Mouse (Mus musculus) heart, adult 2 months (tissue): Measurements from ENCODE around the gene Cdk17. TPM values are rescaled to one million over a fixed set of nuclear protein-coding genes. Genes with fewer than 3 reads are reported as not detected.
A peak's percentile ranks its signal among the peaks of the same experiment; 100 is the strongest.

ENCODE experiments used
- DNase-seq, 2 experiments: peaks; one replicate each; pipeline ENCODE4 v3.0.0; 2021
- H3K27ac ChIP-seq: fragments of 200-600 bp; 2 replicates; pipeline ENCODE4 v1.8.1; 2022
- H3K27me3 ChIP-seq: fragments of 200-500 bp; 2 replicates; pipeline ENCODE4 v1.6.1; 2012; ENCODE audit warnings: mild to moderate bottlenecking, low read length, inconsistent platforms, mixed read lengths; ENCODE audit not compliant: control insufficient read depth, insufficient read depth
- H3K36me3 ChIP-seq: fragments of 200-500 bp; 2 replicates; pipeline ENCODE4 v1.6.1; 2012; ENCODE audit warnings: low read length, inconsistent platforms; ENCODE audit not compliant: control insufficient read depth, insufficient read depth
- H3K4me1 ChIP-seq: fragments of 200-500 bp; 2 replicates; pipeline ENCODE4 v1.6.1; 2011; ENCODE audit warnings: low read length; ENCODE audit not compliant: control insufficient read depth, insufficient read depth
- H3K4me3 ChIP-seq: fragments of 200-600 bp; 2 replicates; pipeline ENCODE4 v1.8.1; 2022
- H3K79me2 ChIP-seq: fragments of 200-500 bp; replicated peaks from 2 replicates; pipeline ENCODE4 v1.6.1; 2012; ENCODE audit warnings: mild to moderate bottlenecking, inconsistent platforms, low read length, moderate library complexity, mixed read lengths; ENCODE audit not compliant: control insufficient read depth, insufficient read depth
- H3K9ac ChIP-seq: fragments of 200-500 bp; 2 replicates; pipeline ENCODE4 v1.6.1; 2012; ENCODE audit warnings: low read depth, mild to moderate bottlenecking, control low read depth, inconsistent platforms, low read length, mixed read lengths
- CTCF ChIP-seq: fragments of 200-600 bp; IDR thresholded peaks from 2 replicates; pipeline ENCODE4 v1.8.1; 2022; ENCODE audit warnings: antibody characterized with exemption, mild to moderate bottlenecking, moderate library complexity
- EP300 ChIP-seq: fragments of 200-500 bp; IDR thresholded peaks from 2 replicates; pipeline ENCODE4 v1.6.1; 2011; ENCODE audit warnings: low read depth, low read length, control low read depth; ENCODE audit not compliant: insufficient read depth
- POLR2A ChIP-seq: fragments of 200-500 bp; IDR thresholded peaks from 2 replicates; pipeline ENCODE4 v1.6.1; 2011; ENCODE audit warnings: mild to moderate bottlenecking, low read depth, low read length, control low read depth; ENCODE audit not compliant: insufficient read depth
- WGBS: fragments of 180-500 bp; shearing (Covaris S2); methylation state at CpG from one replicate; pipeline ENCODE4 v1.1.7; 2018; 5-methylcytosine and 5-hydroxymethylcytosine counted together
- intact Hi-C: fragments of 180-260 bp; cut with DNase I; formaldehyde crosslinking; loops from one replicate; pipeline ENCODE4 v1.15.1; 2025
- polyA plus RNA-seq: library from polyadenylated mRNA; depleted of rRNA; stranded (reverse); fragments of >200 nt; gene quantifications from 2 replicates; pipeline ENCODE4 v1.2.3, GENCODE M21; 2012
- total RNA-seq, 2 experiments: library from RNA; stranded (reverse); gene quantifications; 2 replicates each; pipeline ENCODE4 v1.2.3; 2021

Cdk17 gene
- total and polyA plus RNA-seq, 3 experiments = 14.3 to 18.8 (median 16.6) TPM

GRCm38 (mm10) chr10:93288336-93288735 is 127.7 kb downstream of the Cdk17 start:
- DNase-seq = no peak
- Histone ChIP-seq H3K27me3 (no peaks in the 10 kb centered on the region), H3K27ac (peak overlapping the region; percentile 80), H3K79me2 (no peaks in the 10 kb centered on the region; the same call in 1 of the 2 replicates), H3K4me1 (peaks cover 43% of the 10 kb centered on the region), H3K36me3 (peaks cover 30% of the 10 kb centered on the region), H3K9ac (no peak overlapping the region), H3K4me3 (no peak overlapping the region)
- 20% methylated on average over 4 of the region's 4 CpGs for WGBS
- intact Hi-C loops = loop anchor here (2.0 to 10.0 kb wide), 2 partner anchors 38 to 224 kb away; no protein-coding TSS in a partner anchor
- TF ChIP-seq CTCF (no peak), POLR2A (no peak), EP300 (no peak)

GRCm38 (mm10) chr10:93289404-93289803 is 128.7 kb downstream of the Cdk17 start:
- Histone ChIP-seq H3K4me1 (peaks cover 40% of the 10 kb centered on the region), H3K9ac (no peak overlapping the region), H3K36me3 (peaks cover 26% of the 10 kb centered on the region), H3K27me3 (no peaks in the 10 kb centered on the region), H3K4me3 (no peak overlapping the region), H3K79me2 (no peaks in the 10 kb centered on the region; the same call in 1 of the 2 replicates), H3K27ac (peak overlapping the region; percentile 80)
- 58% methylated on average over 6 of the region's 6 CpGs for WGBS
- no peak for DNase-seq
- intact Hi-C loops = loop anchor here (2.0 to 10.0 kb wide), 2 partner anchors 39 to 225 kb away; no protein-coding TSS in a partner anchor
- TF ChIP-seq POLR2A = no peak
- TF ChIP-seq CTCF = no peak
- TF ChIP-seq EP300 = no peak

GRCm38 (mm10) chr10:93291352-93291751 is 130.7 kb downstream of the Cdk17 start:
- Histone ChIP-seq H3K4me3 (no peak overlapping the region), H3K36me3 (peaks cover 35% of the 10 kb centered on the region), H3K9ac (no peak overlapping the region), H3K27ac (peak overlapping the region; percentile 80), H3K4me1 (peaks cover 33% of the 10 kb centered on the region), H3K79me2 (no peaks in the 10 kb centered on the region; the same call in 1 of the 2 replicates), H3K27me3 (no peaks in the 10 kb centered on the region)
- no peak for TF ChIP-seq POLR2A
- peak; percentile 81 for TF ChIP-seq CTCF
- 0 out of 2 replicates have a peak, but pooled peaks have one; percentile 43 for TF ChIP-seq EP300
- DNase-seq = peak; percentile 68 to 78
- WGBS = 22% methylated on average over 7 of the region's 7 CpGs
- intact Hi-C loops = loop anchor here (2.0 kb wide), 1 partner anchor 131 kb away; the partner anchor contains the start of gene Cdk17

GRCm38 (mm10) chr10:93291843-93292242 is 131.2 kb downstream of the Cdk17 start:
- intact Hi-C loops = loop anchor here (1.0 to 2.0 kb wide), 4 partner anchors 131 to 179 kb away; partner anchors contain the start of gene Cdk17
- 7% methylated on average over 6 of the region's 6 CpGs for WGBS
- DNase-seq = peak; percentile 87 to 88
- H3K27me3 ChIP-seq = no peaks in the 10 kb centered on the region
- H3K79me2 ChIP-seq = no peaks in the 10 kb centered on the region; the same call in 1 of the 2 replicates
- peaks cover 35% of the 10 kb centered on the region for H3K4me1 ChIP-seq
- H3K9ac ChIP-seq = no peak overlapping the region
- H3K27ac ChIP-seq = peak overlapping the region; percentile 80
- H3K4me3 ChIP-seq = no peak overlapping the region
- TF ChIP-seq CTCF (peak; percentile 59), EP300 (peak; percentile 95), POLR2A (no peak)
- peaks cover 37% of the 10 kb centered on the region for H3K36me3 ChIP-seq

GRCm38 (mm10) chr10:93293621-93294020 is 132.9 kb downstream of the Cdk17 start:
- Histone ChIP-seq H3K36me3 (peaks cover 39% of the 10 kb centered on the region), H3K79me2 (no peaks in the 10 kb centered on the region), H3K9ac (0 out of 2 replicates have a peak overlapping the region, but pooled peaks have one; percentile 27), H3K4me3 (no peak overlapping the region; the same call in 1 of the 2 replicates), H3K27ac (peak overlapping the region; percentile 84), H3K4me1 (peaks cover 36% of the 10 kb centered on the region), H3K27me3 (no peaks in the 10 kb centered on the region)
- intact Hi-C loops = loop anchor here (1.0 to 2.0 kb wide), 4 partner anchors 15 to 131 kb away; no protein-coding TSS in a partner anchor
- TF ChIP-seq POLR2A (no peak), CTCF (no peak), EP300 (no peak)
- no peak for DNase-seq
- WGBS = 43% methylated on average over 7 of the region's 7 CpGs
